Mouse (Mus musculus) left cerebral cortex, adult 9 months (tissue): Measurements from ENCODE around the gene Pdcd2l.

Experiments used
- DNase-seq, 2 experiments: peaks; one replicate each; pipeline ENCODE4 v3.0.0; 2022; ENCODE audit warnings: low spot score in 2 of 2

Gene Pdcd2l

GRCm38 (mm10) chr7:34196132-34197128 lies at the start of gene Pdcd2l:
Gene Pdcd2l (minus strand): TSS chr7:34196661.
- peak; percentile 71 to 90 for DNase-seq

- DNase-seq, result no peak
These were observed 45.7 kb upstream of the Pdcd2l start for GRCm38 (mm10) chr7:34242176-34242575.

- DNase-seq, result no peak
These were observed 41.6 kb upstream of the Pdcd2l start for GRCm38 (mm10) chr7:34238086-34238485.

GRCm38 (mm10) chr7:34235602-34236001 lies 39.1 kb upstream of the Pdcd2l start:
- no peak for DNase-seq

- DNase-seq, result no peak
These were observed 38.4 kb upstream of the Pdcd2l start for GRCm38 (mm10) chr7:34234610-34235561.

GRCm38 (mm10) chr7:34233909-34234609 lies 37.6 kb upstream of the Pdcd2l start:
- DNase-seq, result peak; percentile 99 to 100

- no peak for DNase-seq
These were observed 36.6 kb upstream of the Pdcd2l start for GRCm38 (mm10) chr7:34232785-34233725.

- DNase-seq, result peak in 1 of 2 experiments; percentile 67
These were observed 33.7 kb upstream of the Pdcd2l start, which contains the start of gene Gpi1 for GRCm38 (mm10) chr7:34230116-34230515. Gene Gpi1 (minus strand): TSS chr7:34230336.

GRCm38 (mm10) chr7:34229691-34230111 lies 33.2 kb upstream of the Pdcd2l start:
- DNase-seq, result peak; percentile 53 to 69

- no peak for DNase-seq
These were observed 32.7 kb upstream of the Pdcd2l start for GRCm38 (mm10) chr7:34229153-34229552.

- DNase-seq, result no peak
These were observed 32.2 kb upstream of the Pdcd2l start for GRCm38 (mm10) chr7:34228641-34229040.

- no peak for DNase-seq
These were observed 30.4 kb upstream of the Pdcd2l start for GRCm38 (mm10) chr7:34226846-34227245.

- DNase-seq, result peak in 1 of 2 experiments; percentile 58
These were observed 29.6 kb upstream of the Pdcd2l start for GRCm38 (mm10) chr7:34226086-34226485.

- no peak for DNase-seq
These were observed 27.8 kb upstream of the Pdcd2l start for GRCm38 (mm10) chr7:34224308-34224707.

GRCm38 (mm10) chr7:34222340-34222739 lies 25.9 kb upstream of the Pdcd2l start:
- no peak for DNase-seq

GRCm38 (mm10) chr7:34221594-34222250 lies 25.3 kb upstream of the Pdcd2l start:
- DNase-seq, result no peak

- no peak for DNase-seq
These were observed 22.0 kb upstream of the Pdcd2l start for GRCm38 (mm10) chr7:34218496-34218895.

GRCm38 (mm10) chr7:34216474-34216873 lies 20.0 kb upstream of the Pdcd2l start:
- DNase-seq, result no peak

- DNase-seq, result no peak
These were observed 19.0 kb upstream of the Pdcd2l start for GRCm38 (mm10) chr7:34215481-34215880.

- DNase-seq, result no peak
These were observed 18.2 kb upstream of the Pdcd2l start for GRCm38 (mm10) chr7:34214644-34215043.
